Mouse (Mus musculus) forebrain, embryonic 16.5 days (tissue): ENCODE data around the gene Igf2bp2. TPM values are rescaled to one million over a fixed set of nuclear protein-coding genes. Genes with fewer than 3 reads are reported as not detected.

Experiments used
- ATAC-seq: fragments of 200-750 bp; cut with Nextera tagmentation; 2 replicates; pipeline ENCODE4 v1.8.0; 2017; ENCODE audit warnings: mild to moderate bottlenecking, moderate library complexity
- H3K27ac ChIP-seq: fragments of 300-500 bp; sonication (generic); 2 replicates; pipeline ENCODE4 v1.5.1; 2014; ENCODE audit warnings: low read length, control low read depth
- H3K27me3 ChIP-seq: fragments of 300-500 bp; sonication (generic); replicated peaks from 2 replicates; pipeline ENCODE4 v1.6.1; 2014; ENCODE audit warnings: low read length; ENCODE audit not compliant: control insufficient read depth, insufficient read depth
- H3K36me3 ChIP-seq: fragments of 300-500 bp; sonication (generic); 2 replicates; pipeline ENCODE4 v1.6.1; 2014; ENCODE audit not compliant: control insufficient read depth, insufficient read depth
- H3K4me1 ChIP-seq: fragments of 300-500 bp; sonication (generic); replicated peaks from 2 replicates; pipeline ENCODE4 v1.6.1; 2014; ENCODE audit warnings: low read length; ENCODE audit not compliant: control insufficient read depth, insufficient read depth
- H3K4me2 ChIP-seq: fragments of 300-500 bp; sonication (generic); 2 replicates; pipeline ENCODE4 v1.6.1; 2014; ENCODE audit warnings: mild to moderate bottlenecking, low read length, control low read depth
- H3K4me3 ChIP-seq: fragments of 300-500 bp; sonication (generic); replicated peaks from 2 replicates; pipeline ENCODE4 v1.5.1; 2014; ENCODE audit warnings: mild to moderate bottlenecking, low read length, control low read depth
- H3K9ac ChIP-seq: fragments of 300-500 bp; sonication (generic); replicated peaks from 2 replicates; pipeline ENCODE4 v1.6.1; 2014; ENCODE audit warnings: low read depth, low read length, control low read depth
- H3K9me3 ChIP-seq: fragments of 300-500 bp; sonication (generic); 2 replicates; pipeline ENCODE4 v1.6.1; 2016; ENCODE audit warnings: low read length; ENCODE audit not compliant: control insufficient read depth
- WGBS: fragments of 180-500 bp; shearing (Covaris S2); extraction: QIAGEN DNeasy Blood & Tissue Kit; methylation state at CpG from one replicate; pipeline ENCODE4 v1.1.7; 2014; 5-methylcytosine and 5-hydroxymethylcytosine counted together
- polyA plus RNA-seq: library from polyadenylated mRNA; unstranded; fragments of >200 nt; fragmentation: Nextera tagmentation; extraction: Ambion mirVana; gene quantifications from 2 replicates; pipeline ENCODE4 v1.2.1, GENCODE M21; 2015

The Igf2bp2 gene
- polyA plus RNA-seq: 22.7 and 23.2 TPM in 2 replicates

DNA sequence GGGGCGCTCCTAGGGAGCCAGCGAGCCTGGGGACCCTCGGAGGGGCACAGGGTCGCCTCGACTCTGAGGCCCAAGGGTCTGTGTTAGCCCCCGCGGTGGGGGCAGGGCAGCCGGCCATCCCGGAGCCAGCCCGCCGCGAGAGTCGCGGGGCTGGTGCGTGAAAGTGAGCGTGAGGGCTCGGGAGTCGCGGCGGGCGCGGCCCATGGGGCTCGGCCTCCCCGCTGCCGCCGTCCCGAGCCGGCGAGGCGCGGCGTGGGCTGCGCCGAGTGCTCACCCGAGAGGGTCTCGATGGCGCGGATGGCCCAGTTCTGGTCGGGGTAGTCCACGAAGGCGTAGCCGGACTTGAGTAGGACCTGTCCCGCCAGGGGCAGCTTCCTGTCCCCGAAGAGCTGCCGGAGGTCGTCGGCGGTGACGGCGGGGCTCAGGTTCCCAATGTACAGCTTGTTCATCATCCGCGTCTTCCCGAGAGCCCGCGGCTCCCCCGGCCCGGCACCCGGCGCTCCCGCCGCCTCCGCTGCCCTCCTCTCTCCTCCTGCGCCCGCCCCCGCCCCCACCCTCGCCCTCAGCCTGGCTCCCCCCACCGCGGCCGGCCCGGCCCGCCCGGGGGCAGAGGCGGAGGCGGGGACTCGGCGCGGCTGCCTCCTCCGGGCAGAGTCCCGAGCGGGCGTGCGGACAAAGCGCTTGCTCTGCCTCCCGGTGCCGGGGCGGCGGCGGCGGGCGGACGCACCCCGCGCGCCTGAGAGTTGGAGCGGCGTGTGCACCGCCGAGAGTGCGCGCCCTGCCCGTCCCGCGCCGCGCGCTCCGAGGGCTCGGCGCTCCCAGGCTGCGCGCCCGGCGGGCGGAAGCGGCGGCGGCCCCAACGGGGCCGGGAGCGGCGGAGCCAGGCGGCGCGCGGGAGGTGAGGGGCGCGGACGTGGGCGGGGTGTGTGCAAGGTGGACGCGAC lies at the start of gene Igf2bp2:
Igf2bp2 (minus strand) TSS at position 788 of the 944 bp plus-strand sequence.
- Histone ChIP-seq H3K27me3 (0 out of 2 replicates have a peak, but pooled peaks cover 2% of the 10 kb centered on the region), H3K4me3 (peak within 1 kb of the TSS; percentile 80), H3K36me3 (no peaks in the 10 kb centered on the region), H3K4me1 (peaks cover 12% of the 10 kb centered on the region), H3K9me3 (no peaks in the 10 kb centered on the region), H3K9ac (peak within 1 kb of the TSS; percentile 81), H3K27ac (peak within 1 kb of the TSS; percentile 83), H3K4me2 (peak within 1 kb of the TSS; percentile 88)
- ATAC-seq: peak; percentile 81
- under 1% methylated on average over 118 of the region's 131 CpGs for WGBS

DNA sequence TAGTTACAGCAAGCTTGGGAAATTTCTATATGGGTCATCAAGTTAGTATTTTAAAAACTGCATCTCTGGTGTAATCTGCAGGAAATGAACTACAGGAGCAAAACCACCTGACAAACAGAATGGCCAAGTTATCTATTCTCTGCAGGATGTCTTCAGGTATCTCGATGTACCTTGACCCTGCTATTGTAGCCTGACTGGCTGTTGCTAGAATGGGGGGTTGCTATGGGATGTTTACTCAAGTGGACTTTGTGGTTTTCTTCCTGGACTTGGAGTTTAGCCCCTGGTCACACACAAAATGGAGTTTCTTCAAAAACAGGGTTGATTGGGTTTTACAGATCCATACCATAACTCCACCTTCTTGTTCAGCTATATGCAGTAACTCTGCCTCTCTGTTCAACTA lies 40.4 kb upstream of the Igf2bp2 start:
- no peak for ATAC-seq
- H3K9me3 ChIP-seq: no peaks in the 10 kb centered on the region
- H3K4me2 ChIP-seq: no peak overlapping the region
- H3K27ac ChIP-seq: no peak overlapping the region
- no peaks in the 10 kb centered on the region for H3K4me1 ChIP-seq
- H3K36me3 ChIP-seq: no peaks in the 10 kb centered on the region
- H3K27me3 ChIP-seq: no peaks in the 10 kb centered on the region
- H3K9ac ChIP-seq: no peak overlapping the region
- no peak overlapping the region for H3K4me3 ChIP-seq
- 96% methylated on average over 1 of the region's 1 CpGs for WGBS

DNA sequence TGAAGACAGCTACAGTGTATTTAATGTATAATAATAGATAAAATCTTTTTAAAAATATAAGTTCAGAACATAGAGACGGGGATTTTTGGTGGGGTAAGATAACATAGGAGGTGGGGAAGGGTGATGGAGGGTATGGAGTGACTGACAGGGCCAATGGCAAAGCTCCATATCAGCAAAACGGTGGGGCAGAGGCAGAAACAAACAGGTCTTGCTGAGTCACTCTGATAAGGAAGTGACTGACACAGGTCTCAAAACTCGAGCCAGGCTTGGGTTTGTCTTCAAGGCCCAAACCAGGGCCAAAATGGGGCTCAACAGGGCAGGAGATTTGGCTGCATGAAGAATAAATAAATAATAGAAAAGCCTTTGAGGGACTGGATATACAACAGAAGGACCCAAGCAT lies 38.8 kb upstream of the Igf2bp2 start:
- H3K4me3 ChIP-seq: no peak overlapping the region
- H3K9ac ChIP-seq: no peak overlapping the region
- H3K9me3 ChIP-seq: no peaks in the 10 kb centered on the region
- no peak overlapping the region for H3K27ac ChIP-seq
- H3K4me1 ChIP-seq: no peaks in the 10 kb centered on the region
- H3K4me2 ChIP-seq: no peak overlapping the region
- ATAC-seq: no peak
- H3K27me3 ChIP-seq: no peaks in the 10 kb centered on the region
- no peaks in the 10 kb centered on the region for H3K36me3 ChIP-seq
- WGBS: 79% methylated on average over 3 of the region's 3 CpGs

DNA sequence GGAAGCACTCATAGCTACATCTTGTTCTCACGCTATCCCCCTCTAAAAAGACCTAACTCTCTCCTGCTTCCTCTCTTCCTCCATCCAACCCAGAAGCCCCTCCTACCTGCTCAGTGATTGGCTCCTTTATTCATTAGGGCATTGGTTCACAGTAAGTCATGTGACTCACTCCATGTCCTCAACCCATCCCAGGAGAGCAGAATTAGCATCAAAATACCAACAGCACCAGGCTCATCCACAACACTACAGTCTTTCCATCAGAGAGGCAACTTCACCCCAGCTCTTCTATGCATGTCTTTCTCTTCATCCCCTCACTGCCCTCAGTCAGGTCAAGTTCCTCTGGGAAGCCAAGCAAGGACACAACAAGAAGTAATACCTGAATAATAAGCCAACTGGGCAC lies 37.4 kb upstream of the Igf2bp2 start:
- no peaks in the 10 kb centered on the region for H3K4me1 ChIP-seq
- H3K27ac ChIP-seq: no peak overlapping the region
- H3K27me3 ChIP-seq: no peaks in the 10 kb centered on the region
- no peak overlapping the region for H3K9ac ChIP-seq
- WGBS: 57% methylated on average over 1 of the region's 1 CpGs
- H3K36me3 ChIP-seq: no peaks in the 10 kb centered on the region
- no peak overlapping the region for H3K4me2 ChIP-seq
- no peak overlapping the region for H3K4me3 ChIP-seq
- no peak for ATAC-seq
- H3K9me3 ChIP-seq: no peaks in the 10 kb centered on the region

DNA sequence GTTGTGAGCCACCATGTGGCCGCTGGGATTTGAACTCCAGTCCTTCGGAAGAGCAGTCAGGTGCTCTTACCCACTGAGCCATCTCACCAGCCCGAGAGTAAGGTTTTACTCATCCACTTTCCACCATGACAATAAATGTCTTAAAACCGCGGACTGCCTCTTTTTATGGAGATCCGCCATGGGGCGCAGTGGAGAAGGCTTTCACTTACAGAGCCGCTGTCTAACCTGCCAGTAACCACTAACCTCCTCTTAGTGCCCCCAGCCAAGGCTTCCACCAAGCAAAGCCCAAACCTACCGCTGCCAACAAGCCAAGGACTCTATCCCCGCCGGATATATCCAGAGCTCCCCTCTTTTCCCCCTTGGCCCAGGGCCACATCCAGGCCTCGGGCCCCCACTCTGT lies 24.3 kb upstream of the Igf2bp2 start:
- Histone ChIP-seq H3K36me3 (no peaks in the 10 kb centered on the region), H3K4me2 (no peak overlapping the region), H3K27ac (no peak overlapping the region), H3K9me3 (no peaks in the 10 kb centered on the region), H3K27me3 (no peaks in the 10 kb centered on the region), H3K4me3 (no peak overlapping the region), H3K4me1 (no peaks in the 10 kb centered on the region), H3K9ac (no peak overlapping the region)
- no peak for ATAC-seq
- WGBS: 84% methylated on average over 12 of the region's 12 CpGs

DNA sequence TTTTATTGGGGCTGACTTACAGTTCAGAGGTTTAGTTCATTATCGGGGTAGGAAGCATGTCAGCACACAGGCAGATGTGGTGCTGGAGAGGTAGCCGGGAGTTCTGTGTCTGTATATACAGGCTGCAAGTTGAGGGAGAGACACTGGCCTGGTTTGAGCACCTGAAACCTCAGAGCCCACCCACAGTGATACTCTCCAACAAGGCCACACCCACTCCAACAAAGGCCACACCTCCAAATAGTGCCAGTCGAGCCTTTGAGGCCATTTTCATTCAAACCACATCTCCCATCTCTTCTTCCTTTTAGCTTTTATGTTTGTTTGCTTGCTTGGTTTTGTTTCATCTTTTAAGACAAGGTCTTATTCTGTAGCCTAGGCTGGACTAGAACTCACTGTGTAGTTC lies 22.3 kb upstream of the Igf2bp2 start:
- no peak overlapping the region for H3K9ac ChIP-seq
- H3K4me2 ChIP-seq: no peak overlapping the region
- no peak overlapping the region for H3K4me3 ChIP-seq
- H3K27me3 ChIP-seq: no peaks in the 10 kb centered on the region
- no peaks in the 10 kb centered on the region for H3K4me1 ChIP-seq
- ATAC-seq: no peak
- no peaks in the 10 kb centered on the region for H3K36me3 ChIP-seq
- H3K27ac ChIP-seq: no peak overlapping the region
- H3K9me3 ChIP-seq: no peaks in the 10 kb centered on the region
- WGBS: 80% methylated on average over 3 of the region's 3 CpGs

DNA sequence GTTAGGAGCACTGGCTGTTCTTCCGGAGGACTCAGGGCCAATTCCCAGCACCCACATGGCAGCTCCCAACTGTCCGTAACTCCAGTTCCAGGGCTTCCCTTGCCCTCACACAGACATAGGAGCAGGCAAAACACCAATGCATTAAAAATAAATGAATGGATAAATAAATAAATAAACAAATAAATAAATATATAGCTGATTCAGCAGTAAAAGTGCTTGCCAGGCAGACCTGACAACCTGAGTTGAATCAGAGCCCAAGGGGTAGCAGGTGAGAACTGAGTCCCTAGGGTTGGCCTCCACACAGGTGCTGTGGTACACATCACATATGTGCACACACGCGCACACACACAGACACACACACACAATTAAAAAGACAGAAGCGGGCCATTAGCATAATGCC lies 21.0 kb upstream of the Igf2bp2 start:
- ATAC-seq: no peak
- Histone ChIP-seq H3K9me3 (no peaks in the 10 kb centered on the region), H3K9ac (no peak overlapping the region), H3K4me1 (no peaks in the 10 kb centered on the region), H3K4me2 (no peak overlapping the region), H3K27ac (no peak overlapping the region), H3K4me3 (no peak overlapping the region), H3K27me3 (no peaks in the 10 kb centered on the region), H3K36me3 (no peaks in the 10 kb centered on the region)
- WGBS: over 99% methylated on average over 5 of the region's 5 CpGs

DNA sequence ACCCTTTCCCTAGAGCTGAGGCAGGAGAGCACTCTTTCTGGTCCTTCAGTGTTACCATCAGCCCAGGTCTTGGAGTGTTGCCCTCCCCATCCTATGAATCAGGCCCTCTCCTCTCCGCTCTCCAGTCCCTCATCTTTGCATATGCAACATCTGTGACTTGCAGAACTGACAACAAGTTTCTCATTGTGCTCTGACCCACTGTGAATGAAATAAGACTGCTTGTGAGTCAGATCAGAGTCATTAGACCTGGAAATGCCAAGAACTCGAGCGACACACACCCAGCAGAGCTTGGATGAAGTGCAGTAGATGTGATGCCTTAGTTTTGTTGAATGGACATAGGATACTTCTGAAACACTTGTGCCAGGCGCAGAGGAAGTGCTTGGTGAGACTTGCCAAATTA lies 19.2 kb upstream of the Igf2bp2 start:
- WGBS: 84% methylated on average over 4 of the region's 4 CpGs
- H3K4me1 ChIP-seq: no peaks in the 10 kb centered on the region

DNA sequence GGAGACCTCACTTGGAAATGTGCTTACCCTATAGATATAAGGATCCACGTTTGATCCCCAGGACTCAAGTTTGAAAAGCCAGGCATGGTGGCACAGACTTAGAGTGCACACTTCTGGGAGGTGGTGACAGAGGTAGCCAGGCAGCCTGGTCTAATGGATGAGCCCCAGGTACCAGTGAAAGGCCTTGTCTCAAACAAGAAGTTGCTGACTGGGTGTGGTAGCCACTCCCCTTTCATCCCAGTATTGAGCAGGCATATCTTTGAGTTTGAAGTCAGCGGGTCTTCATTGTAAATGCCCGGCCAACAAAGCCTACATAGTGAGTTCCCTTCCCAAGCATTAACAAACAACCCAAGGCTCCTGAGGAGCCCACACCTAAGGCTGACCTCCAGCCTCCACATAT lies 15.7 kb upstream of the Igf2bp2 start:
- H3K4me3 ChIP-seq: no peak overlapping the region
- H3K27me3 ChIP-seq: no peaks in the 10 kb centered on the region
- H3K27ac ChIP-seq: no peak overlapping the region
- H3K4me1 ChIP-seq: no peaks in the 10 kb centered on the region
- H3K9me3 ChIP-seq: no peaks in the 10 kb centered on the region
- no peak overlapping the region for H3K9ac ChIP-seq
- no peak for ATAC-seq
- no peaks in the 10 kb centered on the region for H3K36me3 ChIP-seq
- H3K4me2 ChIP-seq: no peak overlapping the region
- 83% methylated on average over 3 of the region's 3 CpGs for WGBS

More for the DNA sequence above, 19.2 kb upstream of the Igf2bp2 start:
- no peak overlapping the region for H3K27ac ChIP-seq
- H3K4me3 ChIP-seq: no peak overlapping the region
- H3K9ac ChIP-seq: no peak overlapping the region
- no peaks in the 10 kb centered on the region for H3K27me3 ChIP-seq
- no peaks in the 10 kb centered on the region for H3K9me3 ChIP-seq
- H3K36me3 ChIP-seq: no peaks in the 10 kb centered on the region
- no peak for ATAC-seq
- no peak overlapping the region for H3K4me2 ChIP-seq
